Mouse (Mus musculus) lung, embryonic 16.5 days (tissue): ENCODE results near the gene Ndufv3. TPM values are rescaled to one million over a fixed set of nuclear protein-coding genes. Genes with fewer than 3 reads are reported as not detected.

Experiments
- ATAC-seq: fragments of 200-750 bp; cut with Nextera tagmentation; 2 replicates; pipeline ENCODE4 v1.8.0; 2017; ENCODE audit warnings: low read depth, mild to moderate bottlenecking, moderate library complexity
- H3K27ac ChIP-seq: fragments of 300-500 bp; sonication (generic); 2 replicates; pipeline ENCODE4 v1.5.1; 2014; ENCODE audit warnings: mild to moderate bottlenecking, control low read depth, low read length
- H3K27me3 ChIP-seq: fragments of 300-500 bp; sonication (generic); 2 replicates; pipeline ENCODE4 v1.6.1; 2014; ENCODE audit warnings: low read depth, low read length, mixed read lengths; ENCODE audit not compliant: control insufficient read depth, insufficient read depth
- H3K36me3 ChIP-seq: fragments of 300-500 bp; sonication (generic); 2 replicates; pipeline ENCODE4 v1.6.1; 2014; ENCODE audit warnings: low read length; ENCODE audit not compliant: control insufficient read depth, insufficient read depth
- H3K4me1 ChIP-seq: fragments of 300-500 bp; sonication (generic); replicated peaks from 2 replicates; pipeline ENCODE4 v1.6.1; 2014; ENCODE audit warnings: low read length, mixed read lengths; ENCODE audit not compliant: control insufficient read depth, insufficient read depth
- H3K4me2 ChIP-seq: fragments of 300-500 bp; sonication (generic); 2 replicates; pipeline ENCODE4 v1.6.1; 2014; ENCODE audit warnings: low read depth, low read length, control low read depth
- H3K4me3 ChIP-seq: fragments of 300-500 bp; sonication (generic); 2 replicates; pipeline ENCODE4 v1.5.1; 2014; ENCODE audit warnings: mild to moderate bottlenecking, low read length, control low read depth
- H3K9ac ChIP-seq: fragments of 300-500 bp; sonication (generic); 2 replicates; pipeline ENCODE4 v1.6.1; 2014; ENCODE audit warnings: low read length, control low read depth
- H3K9me3 ChIP-seq: fragments of 300-500 bp; sonication (generic); 2 replicates; pipeline ENCODE4 v1.6.1; 2016; ENCODE audit warnings: low read length; ENCODE audit not compliant: control insufficient read depth
- WGBS: fragments of 180-500 bp; shearing (Covaris S2); extraction: QIAGEN DNeasy Blood & Tissue Kit; methylation state at CpG from one replicate; pipeline ENCODE4 v1.1.7; 2014; 5-methylcytosine and 5-hydroxymethylcytosine counted together
- polyA plus RNA-seq: library from polyadenylated mRNA; unstranded; fragments of >200 nt; fragmentation: Nextera tagmentation; extraction: Ambion mirVana; gene quantifications from 2 replicates; pipeline ENCODE4 v1.2.1, GENCODE M21; 2015

The Ndufv3 gene
- polyA plus RNA-seq, 1 experiment from 2014 or later, result 253 TPM

DNA sequence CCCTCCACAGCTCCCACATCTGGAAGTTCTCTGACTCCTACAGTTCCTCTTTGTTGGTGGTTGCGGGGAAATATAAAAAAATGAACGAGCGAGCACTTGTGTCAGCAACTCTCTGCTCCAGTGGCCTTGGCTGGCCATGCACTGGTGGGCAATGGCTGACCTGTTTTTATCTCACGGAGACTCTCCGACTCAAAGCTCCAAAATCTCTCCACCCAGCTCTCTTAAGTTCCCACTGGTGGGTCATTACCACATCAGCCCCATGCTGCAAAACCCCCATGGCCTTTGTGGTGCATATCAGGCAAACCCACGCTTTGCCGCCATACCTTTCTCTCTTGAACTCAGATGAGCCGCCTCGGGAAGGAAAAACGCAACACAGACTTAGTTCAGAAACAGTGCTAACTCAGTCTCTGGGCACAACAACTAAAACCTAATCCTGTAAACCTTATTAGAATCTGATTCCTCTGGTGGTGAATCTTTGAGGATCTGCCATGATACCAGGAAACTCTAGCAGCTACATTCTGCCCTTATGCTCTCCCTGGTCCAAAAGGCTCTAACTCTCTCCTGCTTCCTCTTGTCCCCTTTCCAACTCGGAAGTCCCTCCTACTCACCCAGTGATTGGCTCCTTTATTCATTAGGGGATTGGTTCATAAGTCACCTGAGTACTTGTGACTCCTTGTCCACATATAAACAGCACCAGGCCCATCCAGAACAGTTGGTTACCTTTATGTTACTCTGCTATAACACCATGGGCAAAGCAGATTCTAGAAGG lies 39.3 kb downstream of the Ndufv3 start:
- no peak overlapping the region for H3K4me3 ChIP-seq
- no peaks in the 10 kb centered on the region for H3K27me3 ChIP-seq
- H3K9ac ChIP-seq, result no peak overlapping the region
- no peaks in the 10 kb centered on the region for H3K36me3 ChIP-seq
- H3K4me1 ChIP-seq, result peaks cover 20% of the 10 kb centered on the region
- no peak overlapping the region for H3K27ac ChIP-seq
- H3K9me3 ChIP-seq, result no peaks in the 10 kb centered on the region
- H3K4me2 ChIP-seq, result no peak overlapping the region
- ATAC-seq, result no peak
- WGBS, result 85% methylated on average over 11 of the region's 11 CpGs

DNA sequence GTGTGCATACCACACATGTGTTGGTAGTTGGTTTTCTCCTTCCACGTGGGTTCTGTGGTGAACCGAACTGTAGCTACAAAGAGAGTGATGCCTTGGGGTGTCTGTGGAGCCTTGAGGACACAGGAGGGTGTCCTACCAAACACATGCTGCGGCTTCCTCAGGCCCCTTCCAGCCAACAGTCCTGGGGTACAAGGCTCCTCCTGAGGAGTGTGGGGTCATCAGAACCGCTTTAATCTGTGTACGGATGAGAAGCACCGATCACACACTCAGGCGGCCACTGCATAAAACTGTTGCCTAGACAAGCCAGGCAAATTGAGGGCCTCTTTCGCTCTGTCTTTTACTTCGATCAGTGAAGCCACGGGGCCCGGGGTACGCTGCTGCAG lies 43.7 kb downstream of the Ndufv3 start:
- H3K4me1 ChIP-seq, result peaks cover 30% of the 10 kb centered on the region
- no peaks in the 10 kb centered on the region for H3K9me3 ChIP-seq
- no peaks in the 10 kb centered on the region for H3K27me3 ChIP-seq
- no peak for ATAC-seq
- peak overlapping the region; percentile 85 for H3K27ac ChIP-seq
- H3K36me3 ChIP-seq, result no peaks in the 10 kb centered on the region
- peak overlapping the region; percentile 68 for H3K9ac ChIP-seq
- 14% methylated on average over 12 of the region's 12 CpGs for WGBS
- H3K4me2 ChIP-seq, result peak overlapping the region; percentile 60
- H3K4me3 ChIP-seq, result peak overlapping the region; percentile 47

- Histone ChIP-seq H3K36me3 (no peaks in the 10 kb centered on the region), H3K9me3 (no peaks in the 10 kb centered on the region)
- ATAC-seq, result peak; percentile 96
These were observed 44.3 kb downstream of the Ndufv3 start, which contains the start of gene Pknox1 for GRCm38 (mm10) chr17:31564015-31564857. Gene Pknox1 (plus strand): TSS chr17:31564734.

DNA sequence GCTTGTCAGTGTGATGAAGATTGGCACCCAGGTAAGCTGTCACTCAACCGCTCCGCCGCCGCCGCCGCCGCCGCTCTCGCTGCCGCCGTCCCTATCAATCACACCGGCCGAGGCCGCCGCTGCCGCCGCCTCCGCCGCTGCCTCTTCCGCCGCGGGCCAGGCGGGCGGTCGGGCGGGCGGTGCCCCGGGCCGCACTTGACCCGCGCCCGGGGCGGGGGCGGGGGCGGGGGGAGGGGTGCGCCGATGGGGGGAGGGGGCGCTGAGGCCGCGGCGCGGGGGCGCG lies 44.9 kb downstream of the Ndufv3 start:
- WGBS, result 1% methylated on average over 12 of the region's 44 CpGs
- peak overlapping the region; percentile 76 for H3K4me2 ChIP-seq
- H3K9me3 ChIP-seq, result no peaks in the 10 kb centered on the region
- peak overlapping the region; percentile 97 for H3K27ac ChIP-seq
- H3K9ac ChIP-seq, result peak overlapping the region; percentile 92
- H3K4me3 ChIP-seq, result peak overlapping the region; percentile 75
- H3K4me1 ChIP-seq, result peaks cover 35% of the 10 kb centered on the region
- no peak for ATAC-seq
- no peaks in the 10 kb centered on the region for H3K27me3 ChIP-seq
- no peaks in the 10 kb centered on the region for H3K36me3 ChIP-seq

More at GRCm38 (mm10) chr17:31564015-31564857, 44.3 kb downstream of the Ndufv3 start, which contains the start of gene Pknox1:
- peak within 1 kb of the TSS; percentile 76 for H3K4me2 ChIP-seq
- H3K4me1 ChIP-seq, result peaks cover 34% of the 10 kb centered on the region
- H3K27me3 ChIP-seq, result no peaks in the 10 kb centered on the region
- H3K4me3 ChIP-seq, result peak within 1 kb of the TSS; percentile 75
- WGBS, result under 1% methylated on average over 70 of the region's 72 CpGs
- peak within 1 kb of the TSS; percentile 92 for H3K9ac ChIP-seq
- H3K27ac ChIP-seq, result peak within 1 kb of the TSS; percentile 97

DNA sequence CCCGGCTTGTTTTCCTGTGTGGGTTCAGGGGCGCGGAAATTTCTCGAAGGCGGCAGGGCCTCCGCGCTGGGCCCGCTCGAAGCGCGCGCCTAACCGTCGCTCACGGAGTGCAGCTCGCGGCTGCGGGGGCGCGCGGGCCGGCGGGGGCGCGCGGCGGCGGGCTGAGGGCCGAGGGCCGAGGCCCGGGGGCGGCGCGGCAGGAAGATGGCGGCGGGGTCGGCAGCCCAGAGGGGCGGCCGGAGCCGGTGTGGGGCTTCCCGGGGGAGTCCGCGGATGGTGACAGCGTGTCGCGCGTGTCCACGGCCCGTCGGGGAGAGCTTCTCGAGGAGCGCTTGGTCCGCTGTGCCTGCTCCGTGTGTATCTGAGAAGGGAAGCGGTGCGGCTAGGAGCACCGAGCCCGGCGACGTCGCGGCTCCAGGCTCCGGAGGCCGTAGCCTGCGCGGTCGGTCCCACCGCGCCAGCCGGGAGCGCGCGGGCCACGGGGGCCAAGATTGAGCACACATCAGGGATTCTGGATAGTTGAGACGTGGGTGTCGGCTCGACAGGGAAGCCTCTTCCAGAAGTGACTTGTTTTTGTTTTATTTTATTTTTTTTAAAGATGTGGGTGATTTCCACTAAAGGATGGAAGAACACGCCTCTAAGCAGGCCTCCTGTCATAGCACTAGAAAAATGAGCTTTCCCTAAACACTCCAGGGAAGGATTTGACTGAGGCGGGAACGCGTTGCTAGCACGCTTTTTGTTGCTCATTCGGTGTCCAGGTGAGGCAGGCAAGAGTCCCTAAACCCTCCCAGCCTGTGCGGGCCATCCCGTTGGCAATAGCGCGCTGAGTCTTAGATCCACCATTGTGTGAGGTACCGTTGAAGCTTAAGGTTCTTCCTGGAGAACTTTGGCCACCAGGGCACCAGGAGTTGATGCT lies 45.5 kb downstream of the Ndufv3 start:
- peaks cover 35% of the 10 kb centered on the region for H3K4me1 ChIP-seq
- H3K4me2 ChIP-seq, result peak overlapping the region; percentile 76
- H3K9me3 ChIP-seq, result no peaks in the 10 kb centered on the region
- peak overlapping the region; percentile 97 for H3K27ac ChIP-seq
- no peaks in the 10 kb centered on the region for H3K36me3 ChIP-seq
- under 1% methylated on average over 82 of the region's 88 CpGs for WGBS
- H3K27me3 ChIP-seq, result no peaks in the 10 kb centered on the region
- peak overlapping the region; percentile 75 for H3K4me3 ChIP-seq
- peak; percentile 46 for ATAC-seq
- peak overlapping the region; percentile 92 for H3K9ac ChIP-seq

DNA sequence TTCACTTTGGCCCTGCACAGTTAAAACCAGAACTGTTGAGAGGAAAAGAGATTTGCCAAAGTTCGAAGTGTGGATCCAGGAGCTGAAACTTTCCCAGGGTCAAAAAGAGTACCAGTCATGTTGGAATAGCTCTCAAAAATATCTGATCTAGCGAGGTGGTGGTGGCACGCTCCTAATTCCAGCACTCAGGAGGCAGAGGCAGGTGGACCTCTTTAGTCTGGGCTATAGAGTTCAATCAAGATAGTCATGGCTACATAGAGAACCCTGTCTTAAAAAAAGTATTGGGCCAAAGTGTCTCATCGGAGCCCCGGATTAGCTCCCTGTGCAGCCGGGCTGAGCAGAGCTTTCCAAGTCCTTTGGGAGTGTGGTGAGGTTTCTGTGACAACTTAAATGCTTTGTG lies 46.4 kb downstream of the Ndufv3 start:
- peak overlapping the region; percentile 92 for H3K9ac ChIP-seq
- no peak for ATAC-seq
- no peak overlapping the region; the same call in 1 of the 2 replicates for H3K27ac ChIP-seq

DNA sequence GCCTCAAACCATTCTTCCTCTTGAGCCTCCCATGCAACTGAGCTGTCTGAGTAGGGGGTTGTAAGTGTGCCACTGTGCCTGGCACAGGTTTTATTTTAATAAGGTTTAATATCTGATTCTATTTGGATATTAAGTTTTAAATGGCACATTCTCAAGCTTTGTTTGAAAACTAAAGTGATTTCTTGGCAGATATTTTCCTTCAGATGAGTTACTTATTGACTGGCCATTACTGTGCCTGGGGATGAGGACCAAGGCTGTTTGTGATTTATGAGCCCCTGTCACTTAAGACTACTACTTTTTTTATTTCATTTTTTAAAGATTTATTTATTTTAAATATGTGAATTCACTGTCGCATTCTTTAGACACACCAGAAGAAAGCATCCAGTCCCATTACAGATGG lies 49.8 kb downstream of the Ndufv3 start:
- no peak overlapping the region for H3K27ac ChIP-seq
- H3K9me3 ChIP-seq, result no peaks in the 10 kb centered on the region
- no peak for ATAC-seq
- H3K4me3 ChIP-seq, result no peak overlapping the region
- no peak overlapping the region for H3K4me2 ChIP-seq
- H3K36me3 ChIP-seq, result no peaks in the 10 kb centered on the region
- no peak overlapping the region for H3K9ac ChIP-seq
- 93% methylated on average over 1 of the region's 1 CpGs for WGBS
- H3K4me1 ChIP-seq, result peaks cover 30% of the 10 kb centered on the region
- no peaks in the 10 kb centered on the region for H3K27me3 ChIP-seq

More for the DNA sequence above, 46.4 kb downstream of the Ndufv3 start:
- H3K27me3 ChIP-seq, result no peaks in the 10 kb centered on the region
- peak overlapping the region; percentile 76 for H3K4me2 ChIP-seq
- no peaks in the 10 kb centered on the region for H3K9me3 ChIP-seq
- H3K4me1 ChIP-seq, result peaks cover 35% of the 10 kb centered on the region
- H3K36me3 ChIP-seq, result no peaks in the 10 kb centered on the region
- H3K4me3 ChIP-seq, result peak overlapping the region; percentile 75
- WGBS, result 55% methylated on average over 6 of the region's 6 CpGs

DNA sequence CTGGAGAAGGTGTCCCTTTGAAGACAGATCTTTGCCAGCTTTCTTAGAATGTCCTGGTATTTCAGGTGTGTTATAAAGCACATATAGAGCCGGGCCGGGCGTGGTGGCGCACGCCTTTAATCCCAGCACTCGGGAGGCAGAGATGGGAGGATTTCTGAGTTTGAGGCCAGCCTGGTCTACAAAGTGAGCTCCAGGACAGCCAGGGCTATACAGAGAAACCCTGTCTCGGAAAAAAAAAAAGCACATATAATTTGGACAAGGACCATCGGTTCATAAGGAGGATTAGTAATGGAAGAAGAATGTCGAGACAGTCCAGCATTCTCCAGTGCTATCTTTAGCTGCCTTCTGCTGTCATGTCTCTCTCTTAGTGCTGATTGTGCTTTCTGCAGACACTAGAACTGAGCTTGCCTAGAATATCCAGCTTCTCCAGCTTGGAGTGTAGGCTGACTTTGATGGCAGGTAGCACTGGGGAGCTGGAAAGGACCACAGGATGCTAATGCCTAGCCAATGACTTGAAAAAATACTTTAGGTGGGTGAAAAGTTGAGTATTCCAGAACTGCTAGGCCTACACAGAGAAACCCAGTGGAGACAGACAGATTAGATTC lies 50.5 kb downstream of the Ndufv3 start:
- H3K4me2 ChIP-seq, result no peak overlapping the region
- H3K9ac ChIP-seq, result no peak overlapping the region
- no peaks in the 10 kb centered on the region for H3K27me3 ChIP-seq
- H3K9me3 ChIP-seq, result no peaks in the 10 kb centered on the region
- H3K27ac ChIP-seq, result no peak overlapping the region
- no peak overlapping the region for H3K4me3 ChIP-seq
- WGBS, result 73% methylated on average over 9 of the region's 9 CpGs
- 0 out of 2 replicates have a peak, but pooled peaks have one; percentile 37 for ATAC-seq
- no peaks in the 10 kb centered on the region for H3K36me3 ChIP-seq
- H3K4me1 ChIP-seq, result peaks cover 30% of the 10 kb centered on the region
